Comparison of ENCODE assay signal across 8 mouse cellular contexts in genomic region chr6:125039533-125040153, GRCm38 (mm10). TPM values are rescaled to one million over a fixed set of nuclear protein-coding genes. Genes with fewer than 3 reads are reported as not detected.
DNase-seq lines count a peak whose midpoint lies in the region; ATAC-seq lines count a peak whose summit lies in the region.

Gene Ing4, plus strand, starts transcription at chr6:125039760.

- WGBS in lung, embryonic 16.5 days, result 0% methylated on average over 26 of the region's 26 CpGs

- H3K4me1 ChIP-seq in lung, embryonic 16.5 days (replicated peaks; ENCODE audit: control insufficient read depth, insufficient read depth, low read length), result peaks cover 6% of the 10 kb centered on the region; the same call in 1 of the 2 replicates

- H3K27ac ChIP-seq in lung, embryonic 16.5 days (ENCODE audit: low read length), result peak within 1 kb of the TSS; percentile 88

- no peaks in the 10 kb centered on the region for H3K9me3 ChIP-seq in lung, embryonic 16.5 days (ENCODE audit: control insufficient read depth, low read length)

- peak within 1 kb of the TSS; percentile 78 for H3K4me2 ChIP-seq in lung, embryonic 16.5 days (ENCODE audit: low read depth, low read length)

- peaks cover 24% of the 10 kb centered on the region for H3K36me3 ChIP-seq in lung, embryonic 16.5 days (ENCODE audit: control insufficient read depth, insufficient read depth, low read length)

- DNase-seq in MEL-GATA-1-ER (ENCODE audit: extremely low read depth, low read depth), result peak; percentile 99
- DNase-seq in cerebellum, adult 8-10 months, result peak; percentile 84
- peak; percentile 99 for DNase-seq in forelimb bud, embryonic 11.5 days (ENCODE audit: low read depth, low spot score)
- DNase-seq in layer of hippocampus, adult 9-10 months (ENCODE audit: low spot score), result peak; percentile 82
- peak; percentile 56 for DNase-seq in ovary, postnatal 10 days (ENCODE audit: low spot score)
- DNase-seq in thymus, postnatal 10 days (ENCODE audit: low spot score in 2 of 2), result peak; percentile 84 to 86

- no peaks in the 10 kb centered on the region for H3K27me3 ChIP-seq in lung, embryonic 16.5 days (ENCODE audit: control insufficient read depth, insufficient read depth, low read depth, low read length)

- peak within 1 kb of the TSS; percentile 57 for H3K4me3 ChIP-seq in lung, embryonic 16.5 days (ENCODE audit: low read length)

- ATAC-seq in hematopoietic stem cell, adult 5-6 weeks (replicated peaks in 1 of 2; ENCODE audit: insufficient read depth in 1 of 2, low FRiP score in 2 of 2, low TSS enrichment in 1 of 2, low read depth in 1 of 2, poor library complexity in 2 of 2, severe bottlenecking in 2 of 2), result peak; percentile 92 to 95
- ATAC-seq in lung, embryonic 16.5 days (ENCODE audit: low read depth), result peak; percentile 98

- peak within 1 kb of the TSS; percentile 64 for H3K9ac ChIP-seq in lung, embryonic 16.5 days (ENCODE audit: low read length)

RNA-seq across cellular contexts. Expression of gene Ing4, which starts in this region (rescaled TPM):
- total RNA-seq in hematopoietic stem cell, adult 5-6 weeks (2017), result 92.9 and 101 TPM in 2 replicates
- polyA plus RNA-seq in lung, embryonic 16.5 days (2015; fragmentation: Nextera tagmentation; extraction: Ambion mirVana), result 141 and 142 TPM in 2 replicates

Comparison
In these comparisons a context has a peak if more than half of its experiments do, and no peak if none do; other contexts are left out.
1. Peak in every context shown above with its lines: DNase-seq, ATAC-seq, H3K4me3 ChIP-seq and H3K27ac ChIP-seq.